ENCODE assay signal across 11 mouse cellular contexts in the genomic region with DNA sequence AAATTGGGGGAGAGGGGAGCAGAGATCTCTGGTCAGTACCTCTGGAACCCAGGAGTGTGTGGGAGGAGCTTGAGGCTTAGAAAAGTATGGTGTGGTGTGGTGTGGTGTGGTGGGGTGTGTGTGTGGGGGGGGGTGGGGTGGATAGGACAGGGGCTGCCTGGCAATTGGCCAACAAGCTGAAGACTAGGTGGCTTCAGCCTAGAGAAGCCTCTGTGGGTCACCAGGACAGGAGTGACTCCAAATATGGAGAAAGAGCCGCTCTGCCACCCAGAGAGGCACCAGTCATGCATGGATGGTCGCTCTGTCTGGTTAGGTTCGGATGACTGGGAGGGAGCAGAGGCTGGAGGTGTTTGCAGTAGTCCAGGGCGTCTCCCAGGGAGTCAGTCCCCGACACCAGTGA. TPM values are rescaled to one million over a fixed set of nuclear protein-coding genes. Genes with fewer than 3 reads are reported as not detected.
DNase-seq lines count a peak whose midpoint lies in the region; ATAC-seq and TF ChIP-seq lines count a peak whose summit lies in the region.
"Had no signal": no experiment of that assay in that cellular context is flagged by ENCODE, and none has a peak within 500 bp of the region (broad histone marks: within the 10 kb centered on the region; RNA-seq: fewer than 3 reads in every experiment).

No protein-coding gene starts in this region.

- no peak overlapping the region for H3K4me3 ChIP-seq in midbrain, embryonic 11.5 days (ENCODE audit: low read depth, low read length)
- H3K4me3 ChIP-seq in midbrain, embryonic 13.5 days (replicated peaks) = no peak overlapping the region
- no peak overlapping the region for H3K4me3 ChIP-seq in kidney, postnatal 0 days (replicated peaks; ENCODE audit: low read depth, low read length)
- H3K4me3 ChIP-seq in liver, embryonic 15.5 days (replicated peaks) = peak overlapping the region; percentile 10; the same call in 1 of the 2 replicates
- no peak overlapping the region for H3K4me3 ChIP-seq in lung, postnatal 0 days (ENCODE audit: low read depth, low read length)
- H3K4me3 ChIP-seq: left cerebral cortex, adult 2 months had no signal

- H3K9me3 ChIP-seq in midbrain, embryonic 11.5 days (ENCODE audit: control insufficient read depth, low read length) = no peaks in the 10 kb centered on the region
- H3K9me3 ChIP-seq in midbrain, embryonic 13.5 days = no peaks in the 10 kb centered on the region
- no peaks in the 10 kb centered on the region for H3K9me3 ChIP-seq in kidney, postnatal 0 days (replicated peaks; ENCODE audit: low read length)
- H3K9me3 ChIP-seq in liver, embryonic 15.5 days (replicated peaks) = no peaks in the 10 kb centered on the region
- no peaks in the 10 kb centered on the region for H3K9me3 ChIP-seq in lung, postnatal 0 days (ENCODE audit: low read length)

- WGBS in midbrain, embryonic 11.5 days = 40% methylated on average over 5 of the region's 5 CpGs
- WGBS in midbrain, embryonic 13.5 days = 39% methylated on average over 5 of the region's 5 CpGs
- 35% methylated on average over 5 of the region's 5 CpGs for WGBS in kidney, postnatal 0 days
- WGBS in liver, embryonic 15.5 days (ENCODE audit: insufficient replicate concordance) = 60% methylated on average over 5 of the region's 5 CpGs
- WGBS in lung, postnatal 0 days = 75% methylated on average over 5 of the region's 5 CpGs

- no peak overlapping the region for H3K27ac ChIP-seq in midbrain, embryonic 11.5 days (ENCODE audit: low read depth, low read length)
- no peak overlapping the region for H3K27ac ChIP-seq in midbrain, embryonic 13.5 days
- H3K27ac ChIP-seq in kidney, postnatal 0 days = no peak overlapping the region
- peak overlapping the region; percentile 64 for H3K27ac ChIP-seq in liver, embryonic 15.5 days (replicated peaks)
- no peak overlapping the region for H3K27ac ChIP-seq in lung, postnatal 0 days (ENCODE audit: low read length)
- H3K27ac ChIP-seq: left cerebral cortex, adult 2 months had no signal

- ATAC-seq in midbrain, embryonic 11.5 days (ENCODE audit: low FRiP score) = no peak
- ATAC-seq in midbrain, embryonic 13.5 days = no peak
- peak; percentile 37; the same call in 1 of the 2 replicates for ATAC-seq in kidney, postnatal 0 days (replicated peaks; ENCODE audit: low FRiP score, low read depth)
- ATAC-seq in liver, embryonic 15.5 days (ENCODE audit: insufficient read depth) = no peak
- ATAC-seq in lung, postnatal 0 days = no peak

- no peak overlapping the region for H3K9ac ChIP-seq in midbrain, embryonic 11.5 days (ENCODE audit: low read length)
- H3K9ac ChIP-seq in midbrain, embryonic 13.5 days (replicated peaks) = no peak overlapping the region
- H3K9ac ChIP-seq in kidney, postnatal 0 days (ENCODE audit: low read depth, low read length) = no peak overlapping the region
- H3K9ac ChIP-seq in liver, embryonic 15.5 days = no peak overlapping the region
- no peak overlapping the region for H3K9ac ChIP-seq in lung, postnatal 0 days (replicated peaks; ENCODE audit: low read depth)

- peak; percentile 2 for DNase-seq in gastrocnemius, postnatal 14 days
- DNase-seq in gastrocnemius, postnatal 4 days (ENCODE audit: low spot score in 2 of 2) = no peak
- peak; percentile 47 for DNase-seq in midbrain, embryonic 11.5 days (ENCODE audit: low spot score, missing footprints)
- peak; percentile 38 for DNase-seq in kidney, postnatal 0 days (ENCODE audit: low spot score)
- DNase-seq in ovary, postnatal 10 days (ENCODE audit: low spot score) = no peak
- DNase-seq in lung, postnatal 0 days (ENCODE audit: low spot score) = no peak
- DNase-seq: adrenal gland, postnatal 25 days; thymus, postnatal 14 days had no signal

- TF ChIP-seq CTCF in kidney, postnatal 0 days (IDR thresholded peaks at IDR 0.05; ENCODE audit: low read depth) = no peak
- TF ChIP-seq CTCF in lung, postnatal 0 days (IDR thresholded peaks at IDR 0.05) = no peak

- H3K27me3 ChIP-seq in midbrain, embryonic 11.5 days (ENCODE audit: control insufficient read depth, insufficient read depth, low read length) = no peaks in the 10 kb centered on the region
- no peaks in the 10 kb centered on the region for H3K27me3 ChIP-seq in midbrain, embryonic 13.5 days
- no peaks in the 10 kb centered on the region for H3K27me3 ChIP-seq in kidney, postnatal 0 days (ENCODE audit: insufficient read depth, low read length)
- no peaks in the 10 kb centered on the region for H3K27me3 ChIP-seq in liver, embryonic 15.5 days
- H3K27me3 ChIP-seq in lung, postnatal 0 days (replicated peaks; ENCODE audit: insufficient read depth, low read length) = no peaks in the 10 kb centered on the region

- peaks cover 12% of the 10 kb centered on the region; the same call in 1 of the 2 replicates for H3K4me1 ChIP-seq in midbrain, embryonic 11.5 days (ENCODE audit: control insufficient read depth, insufficient read depth, low read length)
- peaks cover 9% of the 10 kb centered on the region for H3K4me1 ChIP-seq in midbrain, embryonic 13.5 days (replicated peaks)
- 0 out of 2 replicates have a peak, but pooled peaks cover 4% of the 10 kb centered on the region for H3K4me1 ChIP-seq in kidney, postnatal 0 days (replicated peaks; ENCODE audit: insufficient read depth, low read length)
- peaks cover 87% of the 10 kb centered on the region for H3K4me1 ChIP-seq in liver, embryonic 15.5 days (replicated peaks)
- no peaks in the 10 kb centered on the region for H3K4me1 ChIP-seq in lung, postnatal 0 days (ENCODE audit: insufficient read depth, low read depth, low read length)

- no peak overlapping the region for H3K4me2 ChIP-seq in midbrain, embryonic 11.5 days
- no peak overlapping the region for H3K4me2 ChIP-seq in midbrain, embryonic 13.5 days (replicated peaks)
- H3K4me2 ChIP-seq in kidney, postnatal 0 days (ENCODE audit: low read length) = no peak overlapping the region
- peak overlapping the region; percentile 48 for H3K4me2 ChIP-seq in liver, embryonic 15.5 days
- H3K4me2 ChIP-seq in lung, postnatal 0 days (replicated peaks; ENCODE audit: low read depth, low read length) = no peak overlapping the region

- intact Hi-C loops in gastrocnemius, postnatal 14 days (cut with DNase I; ENCODE audit: low total_unique reads) = no loop called here

- no peaks in the 10 kb centered on the region for H3K36me3 ChIP-seq in midbrain, embryonic 11.5 days (ENCODE audit: control insufficient read depth, insufficient read depth, low read length)
- no peaks in the 10 kb centered on the region for H3K36me3 ChIP-seq in midbrain, embryonic 13.5 days
- H3K36me3 ChIP-seq in kidney, postnatal 0 days (ENCODE audit: insufficient read depth, low read length) = no peaks in the 10 kb centered on the region
- H3K36me3 ChIP-seq in liver, embryonic 15.5 days (replicated peaks) = no peaks in the 10 kb centered on the region
- no peaks in the 10 kb centered on the region for H3K36me3 ChIP-seq in lung, postnatal 0 days (ENCODE audit: insufficient read depth, low read length)

- no peak for TF ChIP-seq EP300 in lung, postnatal 0 days (IDR thresholded peaks at IDR 0.05)

RNA-seq across cellular contexts. Expression of a gene that starts 27.2 kb away (rescaled TPM):
- total RNA-seq in gastrocnemius, postnatal 14 days (2021) = 100 to 1,000 TPM; 132 to 175 TPM
- 100 to 1,000 TPM; 114 to 119 TPM for total RNA-seq in gastrocnemius, postnatal 4 days (2021)
- polyA plus RNA-seq in midbrain, embryonic 11.5 days (2014; fragmentation: Nextera tagmentation; extraction: Ambion mirVana) = 70.4 and 77.3 TPM in 2 replicates
- polyA plus RNA-seq in midbrain, embryonic 13.5 days (2015; fragmentation: Nextera tagmentation; extraction: Ambion mirVana) = 26.6 and 29.4 TPM in 2 replicates
- polyA plus RNA-seq in kidney, postnatal 0 days (2015; fragmentation: Nextera tagmentation; extraction: Ambion mirVana) = 20.9 and 21.2 TPM in 2 replicates
- 315 and 352 TPM in 2 replicates for polyA plus RNA-seq in liver, embryonic 15.5 days (2015; fragmentation: Nextera tagmentation; extraction: Ambion mirVana)
- 12.8 and 15.2 TPM in 2 replicates for polyA plus RNA-seq in lung, postnatal 0 days (2015; fragmentation: Nextera tagmentation; extraction: Ambion mirVana)

RNA-seq across cellular contexts. Expression of a gene that starts 47.6 kb away (rescaled TPM):
- 10 to 100 TPM; 20.0 to 23.6 TPM for total RNA-seq in gastrocnemius, postnatal 14 days (2021)
- 10 to 100 TPM; 41.8 to 44.4 TPM for total RNA-seq in gastrocnemius, postnatal 4 days (2021)
- polyA plus RNA-seq in midbrain, embryonic 11.5 days (2014; fragmentation: Nextera tagmentation; extraction: Ambion mirVana) = 137 and 140 TPM in 2 replicates
- polyA plus RNA-seq in midbrain, embryonic 13.5 days (2015; fragmentation: Nextera tagmentation; extraction: Ambion mirVana) = 121 TPM in 2 replicates
- polyA plus RNA-seq in kidney, postnatal 0 days (2015; fragmentation: Nextera tagmentation; extraction: Ambion mirVana) = 117 and 124 TPM in 2 replicates
- 64.0 and 64.7 TPM in 2 replicates for polyA plus RNA-seq in liver, embryonic 15.5 days (2015; fragmentation: Nextera tagmentation; extraction: Ambion mirVana)
- 64.3 and 68.6 TPM in 2 replicates for polyA plus RNA-seq in lung, postnatal 0 days (2015; fragmentation: Nextera tagmentation; extraction: Ambion mirVana)

Comparison
In these comparisons a context has a peak if more than half of its experiments do, and no peak if none do; other contexts are left out.
1. DNase-seq: peak in gastrocnemius, postnatal 14 days (single experiment), midbrain, embryonic 11.5 days (single experiment) and kidney, postnatal 0 days (single experiment); none in gastrocnemius, postnatal 4 days (0 of 2), ovary, postnatal 10 days (single experiment) and lung, postnatal 0 days (single experiment).